9 mouse cellular contexts compared by ENCODE assay signal in genomic region chr14:55536116-55536745, GRCm38 (mm10). TPM values are rescaled to one million over a fixed set of nuclear protein-coding genes. Genes with fewer than 3 reads are reported as not detected.
DNase-seq lines count a peak whose midpoint lies in the region; ATAC-seq and TF ChIP-seq lines count a peak whose summit lies in the region.
"Had no signal": no experiment of that assay in that cellular context is flagged by ENCODE, and none has a peak within 500 bp of the region (broad histone marks: within the 10 kb centered on the region; RNA-seq: fewer than 3 reads in every experiment).

No protein-coding gene starts in this region.

- TF ChIP-seq RAD21 in MEL (IDR thresholded peaks at IDR 0.05; ENCODE audit: low read depth, low read length) = peak; percentile 39

- ATAC-seq in hindbrain, postnatal 0 days = no peak

- no peak overlapping the region for H3K27ac ChIP-seq in layer of hippocampus, adult 2 months
- H3K27ac ChIP-seq in MEL (ENCODE audit: control insufficient read depth, low read depth, low read length) = no peak overlapping the region
- H3K27ac ChIP-seq in hindbrain, postnatal 0 days = no peak overlapping the region

- H3ac ChIP-seq in myocyte (ENCODE audit: control insufficient read depth, insufficient read length) = no peak overlapping the region

- peaks cover 0 to 8% of the 10 kb centered on the region in 2 experiments; a peak in 2 of 4 replicates for H3K36me3 ChIP-seq in MEL (ENCODE audit: control insufficient read depth in 1 of 2, insufficient read depth in 2 of 2, low read length in 2 of 2)
- no peaks in the 10 kb centered on the region for H3K36me3 ChIP-seq in hindbrain, postnatal 0 days (ENCODE audit: insufficient read depth, low read length)
- no peaks in the 10 kb centered on the region for H3K36me3 ChIP-seq in myocyte (ENCODE audit: control insufficient read depth, insufficient read depth)

- TF ChIP-seq EP300 in MEL (IDR thresholded peaks at IDR 0.05; ENCODE audit: low read depth in 1 of 2, low read length in 2 of 2) = no peak

- DNase-seq in adrenal gland, adult 2 months = peak; percentile 50
- no peak for DNase-seq in adrenal gland, adult 8-10 months
- DNase-seq in layer of hippocampus, adult 2 months (ENCODE audit: low spot score in 2 of 2) = no peak
- no peak for DNase-seq in layer of hippocampus, postnatal 36 days
- DNase-seq in MEL (ENCODE audit: low read depth, low spot score) = peak; percentile 53
- peak; percentile 68 for DNase-seq in hindbrain, postnatal 0 days (ENCODE audit: low spot score)
- DNase-seq in cerebellum, adult 8-10 months = no peak

- no peak for TF ChIP-seq POLR2A in MEL (IDR thresholded peaks at IDR 0.05; ENCODE audit: control insufficient read depth in 1 of 2, insufficient read depth in 1 of 2, low read depth in 1 of 2, low read length in 2 of 2, poor library complexity in 1 of 2)
- no peak for TF ChIP-seq POLR2A in myocyte (IDR thresholded peaks at IDR 0.05; ENCODE audit: insufficient read length, low read depth)

- 60% methylated on average over 6 of the region's 6 CpGs for WGBS in hindbrain, postnatal 0 days

- peak; percentile 90 for TF ChIP-seq CTCF in layer of hippocampus, adult 2 months (conservative IDR thresholded peaks at IDR 0.05)
- TF ChIP-seq CTCF in MEL (IDR thresholded peaks at IDR 0.05 in 2 of 3, conservative IDR thresholded peaks at IDR 0.05 in 1 of 3; ENCODE audit: control insufficient read depth in 1 of 3, insufficient read depth in 1 of 3, low read depth in 2 of 3, low read length in 3 of 3, poor library complexity in 1 of 3, severe bottlenecking in 1 of 3) = peak; percentile 75 to 85 (median 79)
- peak; percentile 83 for TF ChIP-seq CTCF in hindbrain, postnatal 0 days (IDR thresholded peaks at IDR 0.05; ENCODE audit: low read depth)

- no peak overlapping the region for H3K9ac ChIP-seq in MEL (ENCODE audit: control insufficient read depth, low read depth, low read length, poor library complexity, severe bottlenecking)
- H3K9ac ChIP-seq in hindbrain, postnatal 0 days (replicated peaks; ENCODE audit: low read length) = no peak overlapping the region

- H3K79me2 ChIP-seq in MEL (ENCODE audit: control insufficient read depth, insufficient read depth, low read length, poor library complexity) (peaks cover 10% of the 10 kb centered on the region), myocyte (ENCODE audit: control insufficient read depth, insufficient read depth) (peaks cover 9% of the 10 kb centered on the region)

- no peak overlapping the region for H3K4me3 ChIP-seq in layer of hippocampus, adult 2 months
- H3K4me3 ChIP-seq in MEL (ENCODE audit: control insufficient read depth in 1 of 2, insufficient read depth in 1 of 2, low read depth in 2 of 2, low read length in 2 of 2) (no peak overlapping the region), myocyte (no peak overlapping the region)
- no peak overlapping the region for H3K4me3 ChIP-seq in hindbrain, postnatal 0 days (ENCODE audit: low read length)

- peaks cover 2 to 10% of the 10 kb centered on the region in 2 experiments; a peak in 3 of 4 replicates for H3K4me1 ChIP-seq in MEL (ENCODE audit: control insufficient read depth in 1 of 2, insufficient read depth in 2 of 2, low read length in 2 of 2)
- H3K4me1 ChIP-seq in hindbrain, postnatal 0 days (ENCODE audit: insufficient read depth, low read length) = peaks cover 3% of the 10 kb centered on the region

- H3K27me3 ChIP-seq in MEL (ENCODE audit: control insufficient read depth in 1 of 2, insufficient read depth in 2 of 2, low read length in 2 of 2) = 0 out of 4 replicates have a peak, but pooled peaks cover 0 to under 1% of the 10 kb centered on the region in 2 experiments
- H3K27me3 ChIP-seq in hindbrain, postnatal 0 days (ENCODE audit: insufficient read depth, low read length) = no peaks in the 10 kb centered on the region
- peaks cover 19% of the 10 kb centered on the region for H3K27me3 ChIP-seq in myocyte (ENCODE audit: control insufficient read depth, insufficient read depth, insufficient read length)

- H3K9me3 ChIP-seq in MEL (replicated peaks; ENCODE audit: insufficient read depth, low read length) = no peaks in the 10 kb centered on the region
- no peaks in the 10 kb centered on the region for H3K9me3 ChIP-seq in hindbrain, postnatal 0 days (ENCODE audit: low read length)

- H3K4me2 ChIP-seq in hindbrain, postnatal 0 days (ENCODE audit: low read depth, low read length) = no peak overlapping the region
- H3K4me2 ChIP-seq in myocyte (ENCODE audit: low read depth) = no peak overlapping the region

TF ChIP-seq in MEL, 35 proteins besides CTCF, POLR2A, EP300 and RAD21 (continues in another document):
- TF ChIP-seq SIN3A (IDR thresholded peaks at IDR 0.05; ENCODE audit: low read length) (no peak), JUND (IDR thresholded peaks at IDR 0.05; ENCODE audit: low read depth, low read length) (no peak), CHD1 (IDR thresholded peaks at IDR 0.05; ENCODE audit: low read depth, low read length) (no peak), NELFE (IDR thresholded peaks at IDR 0.05; ENCODE audit: low read depth, low read length) (no peak), MYB (IDR thresholded peaks at IDR 0.05; ENCODE audit: low read depth, low read length) (no peak)

TF ChIP-seq in myocyte, 11 proteins besides CTCF, POLR2A, EP300 and RAD21:
- TF ChIP-seq E2F4 (IDR thresholded peaks at IDR 0.05; ENCODE audit: insufficient read depth) (no peak), MAX (IDR thresholded peaks at IDR 0.05; ENCODE audit: low read depth) (no peak), MYOG (IDR thresholded peaks at IDR 0.05; ENCODE audit: control insufficient read depth in 1 of 3, insufficient read depth in 1 of 3, insufficient read length in 2 of 3, low read depth in 2 of 3) (peak in 1 of 3 experiments; percentile 32), MYOD1 (IDR thresholded peaks at IDR 0.05; ENCODE audit: control insufficient read depth in 1 of 3, insufficient read length in 2 of 3, low read depth in 2 of 3) (peak in 2 of 3 experiments; percentile 2 to 8)
TF ChIP-seq in myocyte: peak in this region for 2.

RNA-seq across cellular contexts. Expression of gene Pck2, which starts 3.8 kb away (rescaled TPM):
- total RNA-seq in adrenal gland, adult 2 months (2021) = 10 to 100 TPM; 21.3 to 28.6 TPM
- polyA plus RNA-seq in adrenal gland, adult 2 months (2012; rRNA removed) = 47.7 and 50.9 TPM in 2 replicates
- 10 to 100 TPM; 36.5 to 44.6 (median 40.6) TPM for total RNA-seq in adrenal gland, adult 8-10 months (2022)
- 10 to 100 TPM; 45.0 to 47.6 TPM for total RNA-seq in layer of hippocampus, adult 2 months (2021)
- total RNA-seq in layer of hippocampus, postnatal 36 days (2021) = 10 to 100 TPM; 42.6 to 45.8 TPM
- total RNA-seq in MEL (2012; rRNA removed) = 17.0 and 64.4 TPM in 2 replicates
- polyA plus RNA-seq in MEL (2012; ENCODE audit: insufficient read depth in 1 of 2, insufficient read length in 2 of 2, low read depth in 1 of 2, low replicate concordance in 2 of 2, missing spikeins in 1 of 2) = 100 to 1,000 TPM in 1 of 2 experiments, 10 to 100 TPM in 1; 63.7 to 103 TPM
- 30.5 and 32.0 TPM in 2 replicates for total RNA-seq in hindbrain, postnatal 0 days (2014; rRNA removed)
- polyA plus RNA-seq in hindbrain, postnatal 0 days (2015; fragmentation: Nextera tagmentation; extraction: Ambion mirVana) = 19.9 and 22.5 TPM in 2 replicates
- 252 TPM for polyA plus RNA-seq in myocyte (2012; fragmentation: generic; extraction: Trizol)

RNA-seq across cellular contexts. Expression of gene Nrl, which starts 11.4 kb away (rescaled TPM):
- total RNA-seq in adrenal gland, adult 2 months (2021) = not detected
- not detected in 2 replicates for polyA plus RNA-seq in adrenal gland, adult 2 months (2012; rRNA removed)
- not detected for total RNA-seq in adrenal gland, adult 8-10 months (2022)
- 1 to 10 TPM; 2.2 to 3.6 TPM for total RNA-seq in layer of hippocampus, adult 2 months (2021)
- 1 to 10 TPM; 1.6 to 5.6 TPM for total RNA-seq in layer of hippocampus, postnatal 36 days (2021)
- not detected in 2 replicates for total RNA-seq in MEL (2012; rRNA removed)
- polyA plus RNA-seq in MEL (2012; ENCODE audit: insufficient read depth in 1 of 2, insufficient read length in 2 of 2, low read depth in 1 of 2, low replicate concordance in 2 of 2, missing spikeins in 1 of 2) = not detected
- 4.4 and 7.1 TPM in 2 replicates for total RNA-seq in hindbrain, postnatal 0 days (2014; rRNA removed)
- polyA plus RNA-seq in hindbrain, postnatal 0 days (2015; fragmentation: Nextera tagmentation; extraction: Ambion mirVana) = 0.23 and 0.33 TPM in 2 replicates
- polyA plus RNA-seq in myocyte (2012; fragmentation: generic; extraction: Trizol) = not detected
- polyA plus RNA-seq: lung, embryonic 16.5 days had no signal

RNA-seq across cellular contexts. Expression of gene Dcaf11, which starts 23.6 kb away (rescaled TPM):
- total RNA-seq in adrenal gland, adult 2 months (2021) = 100 to 1,000 TPM; 102 to 157 TPM
- 107 and 139 TPM in 2 replicates for polyA plus RNA-seq in adrenal gland, adult 2 months (2012; rRNA removed)
- total RNA-seq in adrenal gland, adult 8-10 months (2022) = 100 to 1,000 TPM; 146 to 159 (median 158) TPM
- total RNA-seq in layer of hippocampus, adult 2 months (2021) = 10 to 100 TPM; 84.2 to 87.6 TPM
- total RNA-seq in layer of hippocampus, postnatal 36 days (2021) = 10 to 100 TPM; 82.5 to 83.2 TPM
- 24.3 and 27.7 TPM in 2 replicates for total RNA-seq in MEL (2012; rRNA removed)
- polyA plus RNA-seq in MEL (2012; ENCODE audit: insufficient read depth in 1 of 2, insufficient read length in 2 of 2, low read depth in 1 of 2, low replicate concordance in 2 of 2, missing spikeins in 1 of 2) (10 to 100 TPM in 1 of 2 experiments, not detected in 1; 37.9 TPM), myocyte (2012; fragmentation: generic; extraction: Trizol) (38.7 TPM)
- 97.9 and 118 TPM in 2 replicates for total RNA-seq in hindbrain, postnatal 0 days (2014; rRNA removed)
- 94.1 and 102 TPM in 2 replicates for polyA plus RNA-seq in hindbrain, postnatal 0 days (2015; fragmentation: Nextera tagmentation; extraction: Ambion mirVana)

RNA-seq across cellular contexts. Expression of gene A730061H03Rik, which starts 24.0 kb away (rescaled TPM):
- 1 to 10 TPM in 1 of 2 experiments, not detected in 1; 1.2 TPM for total RNA-seq in adrenal gland, adult 2 months (2021)
- polyA plus RNA-seq in adrenal gland, adult 2 months (2012; rRNA removed) = 3.8 and 4.2 TPM in 2 replicates
- total RNA-seq in adrenal gland, adult 8-10 months (2022) = 1 to 10 TPM in 1 of 4 experiments, under 1 TPM in 2, not detected in 1; 0.70 to 1.2 (median 0.81) TPM
- total RNA-seq in layer of hippocampus, adult 2 months (2021) = under 1 TPM in 1 of 2 experiments, not detected in 1; 0.92 TPM
- 1 to 10 TPM; 1.3 to 1.4 TPM for total RNA-seq in layer of hippocampus, postnatal 36 days (2021)
- total RNA-seq in MEL (2012; rRNA removed) = 0.73 and 0.92 TPM in 2 replicates
- polyA plus RNA-seq in MEL (2012; ENCODE audit: insufficient read depth in 1 of 2, insufficient read length in 2 of 2, low read depth in 1 of 2, low replicate concordance in 2 of 2, missing spikeins in 1 of 2) (under 1 TPM in 1 of 2 experiments, not detected in 1; 0.86 TPM), myocyte (2012; fragmentation: generic; extraction: Trizol) (0.48 TPM)
- not detected in 2 replicates for total RNA-seq in hindbrain, postnatal 0 days (2014; rRNA removed)
- polyA plus RNA-seq in hindbrain, postnatal 0 days (2015; fragmentation: Nextera tagmentation; extraction: Ambion mirVana) = 0.55 TPM in 1 of 2 replicates, not detected in the other

RNA-seq across cellular contexts. Expression of gene Cpne6, which starts 26.0 kb away (rescaled TPM):
- total RNA-seq in adrenal gland, adult 2 months (2021) = not detected
- polyA plus RNA-seq in adrenal gland, adult 2 months (2012; rRNA removed) = 0.13 and 0.33 TPM in 2 replicates
- under 1 TPM; 0.09 to 0.35 (median 0.27) TPM for total RNA-seq in adrenal gland, adult 8-10 months (2022)
- 100 to 1,000 TPM; 723 to 730 TPM for total RNA-seq in layer of hippocampus, adult 2 months (2021)
- 100 to 1,000 TPM; 696 to 698 TPM for total RNA-seq in layer of hippocampus, postnatal 36 days (2021)
- not detected in 2 replicates for total RNA-seq in MEL (2012; rRNA removed)
- polyA plus RNA-seq in MEL (2012; ENCODE audit: insufficient read depth in 1 of 2, insufficient read length in 2 of 2, low read depth in 1 of 2, low replicate concordance in 2 of 2, missing spikeins in 1 of 2) (not detected), myocyte (2012; fragmentation: generic; extraction: Trizol) (not detected)
- 8.3 and 19.7 TPM in 2 replicates for total RNA-seq in hindbrain, postnatal 0 days (2014; rRNA removed)
- polyA plus RNA-seq in hindbrain, postnatal 0 days (2015; fragmentation: Nextera tagmentation; extraction: Ambion mirVana) = 25.3 and 28.0 TPM in 2 replicates

Comparison
In these comparisons a context has a peak if more than half of its experiments do, and no peak if none do; other contexts are left out.
1. DNase-seq: peak in adrenal gland, adult 2 months (single experiment), MEL (single experiment) and hindbrain, postnatal 0 days (single experiment); none in adrenal gland, adult 8-10 months (single experiment), layer of hippocampus, adult 2 months (0 of 2), layer of hippocampus, postnatal 36 days (0 of 2) and cerebellum, adult 8-10 months (single experiment).
2. Peak in every context shown above with its lines, with median percentiles within 50 percentile points of each other: CTCF ChIP-seq.